In the genomic region with DNA sequence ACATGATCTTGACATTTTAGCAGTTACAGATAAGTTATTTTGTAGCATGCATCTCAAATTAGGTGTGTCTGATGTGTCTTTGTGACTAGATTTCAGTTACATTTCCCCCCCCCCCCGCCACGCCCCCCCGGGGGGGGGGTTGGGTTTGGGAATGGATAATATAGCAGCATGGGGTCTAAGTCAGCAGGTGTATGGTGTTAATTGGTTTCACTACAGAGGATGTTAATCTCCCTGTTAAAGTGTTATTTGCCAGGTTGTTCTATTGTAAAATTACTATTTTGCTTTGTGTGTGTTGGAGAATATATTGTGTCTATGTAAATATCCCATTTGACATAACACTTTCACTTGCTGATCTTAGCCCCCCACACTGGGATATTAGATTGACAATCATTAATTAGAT, we compare ENCODE assay signal across 25 mouse cellular contexts.
"Had no signal": no experiment of that assay in that cellular context is flagged by ENCODE, and none has a peak within 500 bp of the region (broad histone marks: within the 10 kb centered on the region; RNA-seq: fewer than 3 reads in every experiment).

No protein-coding gene starts in this region.

- H3K27ac ChIP-seq: gastrocnemius, adult 2 months; heart, embryonic 13.5 days; heart, embryonic 15.5 days; hindbrain, embryonic 13.5 days; hindbrain, embryonic 15.5 days; hindbrain, postnatal 0 days; kidney, embryonic 15.5 days; kidney, postnatal 0 days; limb, embryonic 13.5 days; limb, embryonic 15.5 days had no signal

- H3K9me3 ChIP-seq: heart, embryonic 13.5 days; heart, embryonic 15.5 days; hindbrain, embryonic 13.5 days; hindbrain, embryonic 15.5 days; kidney, embryonic 15.5 days; limb, embryonic 13.5 days; limb, embryonic 15.5 days had no signal

- H3K4me2 ChIP-seq: heart, embryonic 11.5 days; heart, embryonic 13.5 days; heart, embryonic 15.5 days; hindbrain, embryonic 13.5 days; hindbrain, embryonic 15.5 days; kidney, embryonic 15.5 days; limb, embryonic 13.5 days; limb, embryonic 15.5 days had no signal

- H3K36me3 ChIP-seq: heart, embryonic 13.5 days; heart, embryonic 15.5 days; hindbrain, embryonic 13.5 days; hindbrain, embryonic 15.5 days; kidney, embryonic 15.5 days; limb, embryonic 13.5 days; limb, embryonic 15.5 days had no signal

- DNase-seq: gastrocnemius, adult 2 months; gastrocnemius, postnatal 10 days; gastrocnemius, postnatal 25 days; heart, adult 18-20 months; heart, postnatal 14 days; heart, postnatal 36 days; kidney, adult 11 months; kidney, adult 2 months; kidney, adult 9 months; kidney, postnatal 14 days; kidney, postnatal 36 days; layer of hippocampus, adult 9-11 months; layer of hippocampus, postnatal 36 days; left cerebral cortex, postnatal 4 days had no signal

- H3K27me3 ChIP-seq: heart, embryonic 13.5 days; heart, embryonic 15.5 days; hindbrain, embryonic 13.5 days; hindbrain, embryonic 15.5 days; kidney, embryonic 15.5 days; limb, embryonic 13.5 days; limb, embryonic 15.5 days had no signal

- ATAC-seq: hindbrain, postnatal 0 days; intestine, embryonic 16.5 days had no signal

- H3K4me3 ChIP-seq: gastrocnemius, adult 2 months; heart, embryonic 13.5 days; heart, embryonic 15.5 days; hindbrain, embryonic 13.5 days; hindbrain, embryonic 15.5 days; kidney, embryonic 15.5 days; limb, embryonic 13.5 days; limb, embryonic 15.5 days had no signal

- H3K9ac ChIP-seq: heart, embryonic 13.5 days; heart, embryonic 15.5 days; hindbrain, embryonic 13.5 days; hindbrain, embryonic 15.5 days; kidney, embryonic 15.5 days; limb, embryonic 13.5 days; limb, embryonic 15.5 days had no signal

- H3K4me1 ChIP-seq: heart, embryonic 13.5 days; heart, embryonic 15.5 days; hindbrain, embryonic 13.5 days; hindbrain, embryonic 15.5 days; kidney, embryonic 15.5 days; limb, embryonic 13.5 days; limb, embryonic 15.5 days had no signal
